Mouse (Mus musculus) thymus, adult 2 months (tissue): ENCODE measurements around the gene Gnl1.
"Not testable (repeated sequence)": the region's sequence is repeated elsewhere in the genome, so short reads cannot be mapped to it uniquely, and the experiment has no call there.

Experiments
- CTCF ChIP-seq: fragments of 200-500 bp; IDR thresholded peaks from 2 replicates; pipeline ENCODE4 v1.5.1; 2012; ENCODE audit warnings: mild to moderate bottlenecking, control low read depth, low read length, moderate library complexity, borderline replicate concordance; ENCODE audit not compliant: control insufficient read depth, poor library complexity, insufficient read depth; ENCODE audit errors: extremely low read depth
- POLR2A ChIP-seq: fragments of 200-500 bp; IDR thresholded peaks from 2 replicates; pipeline ENCODE4 v1.6.1; 2012; ENCODE audit warnings: mild to moderate bottlenecking, low read length, control low read depth, moderate library complexity; ENCODE audit not compliant: control insufficient read depth, poor library complexity, insufficient read depth; ENCODE audit errors: extremely low read depth

DNA sequence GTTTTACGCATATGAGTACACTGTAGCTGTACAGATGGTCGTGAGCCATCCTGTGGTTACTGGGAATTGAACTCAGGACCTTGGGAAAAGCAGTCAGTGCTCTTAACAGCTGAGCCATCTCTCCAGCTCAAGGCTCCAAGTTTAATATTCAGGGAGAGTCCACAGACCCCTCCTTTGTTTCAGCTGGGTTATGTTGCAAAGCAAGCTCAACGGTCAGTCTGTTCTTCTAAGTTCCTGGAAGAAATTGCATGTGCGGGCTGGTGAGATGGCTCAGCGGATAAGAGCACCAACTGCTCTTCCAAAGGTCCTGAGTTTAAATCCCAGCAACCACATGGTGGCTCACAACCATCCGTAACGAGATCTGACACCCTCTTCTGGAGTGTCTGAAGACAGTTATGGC is 24.8 kb downstream of the Gnl1 start:
- not testable (repeated sequence) for TF ChIP-seq POLR2A, CTCF
